Mouse (Mus musculus) cerebellum, adult 9-11 months (tissue): Measurements from ENCODE around the gene Amotl2.
A peak's percentile ranks its signal among the peaks of the same experiment; 100 is the strongest.
"Not testable (repeated sequence)": the region's sequence is repeated elsewhere in the genome, so short reads cannot be mapped to it uniquely, and the experiment has no call there.

Experiments
- DNase-seq: peaks from one replicate; pipeline ENCODE4 v3.0.0; 2022

Gene Amotl2

GRCm38 (mm10) chr9:102735231-102735630 is 18.8 kb downstream of the Amotl2 start:
- DNase-seq = no peak

- no peak for DNase-seq
These were observed 19.5 kb downstream of the Amotl2 start for GRCm38 (mm10) chr9:102735996-102736395.

- DNase-seq = no peak
These were observed 20.9 kb downstream of the Amotl2 start for GRCm38 (mm10) chr9:102737405-102737804.

GRCm38 (mm10) chr9:102746753-102747152 is 30.3 kb downstream of the Amotl2 start:
- DNase-seq = no peak

GRCm38 (mm10) chr9:102747902-102748301 is 31.4 kb downstream of the Amotl2 start:
- no peak for DNase-seq

- DNase-seq = no peak
These were observed 32.7 kb downstream of the Amotl2 start for GRCm38 (mm10) chr9:102749216-102749615.

- DNase-seq = no peak
These were observed 35.3 kb downstream of the Amotl2 start for GRCm38 (mm10) chr9:102751632-102752303.

- no peak for DNase-seq
These were observed 36.8 kb downstream of the Amotl2 start for GRCm38 (mm10) chr9:102753299-102753698.

GRCm38 (mm10) chr9:102755161-102755560 is 38.7 kb downstream of the Amotl2 start:
- DNase-seq = no peak

GRCm38 (mm10) chr9:102755591-102756270 is 39.3 kb downstream of the Amotl2 start:
- no peak for DNase-seq

GRCm38 (mm10) chr9:102756352-102756751 is 39.9 kb downstream of the Amotl2 start:
- no peak for DNase-seq

- DNase-seq = no peak
These were observed 42.4 kb downstream of the Amotl2 start for GRCm38 (mm10) chr9:102758851-102759250.

- no peak for DNase-seq
These were observed 43.1 kb downstream of the Amotl2 start for GRCm38 (mm10) chr9:102759581-102760001.

- DNase-seq = no peak
These were observed 45.1 kb downstream of the Amotl2 start for GRCm38 (mm10) chr9:102761599-102761998.

- DNase-seq = no peak
These were observed 46.4 kb downstream of the Amotl2 start for GRCm38 (mm10) chr9:102762836-102763235.

- no peak for DNase-seq
These were observed 47.0 kb downstream of the Amotl2 start for GRCm38 (mm10) chr9:102763520-102763919.

- DNase-seq = not testable (repeated sequence)
These were observed 48.1 kb downstream of the Amotl2 start for GRCm38 (mm10) chr9:102764540-102764939.

- no peak for DNase-seq
These were observed 50.3 kb downstream of the Amotl2 start for GRCm38 (mm10) chr9:102766741-102767140.

GRCm38 (mm10) chr9:102769257-102769656 is 52.8 kb downstream of the Amotl2 start:
- DNase-seq = no peak

GRCm38 (mm10) chr9:102770190-102770589 is 53.7 kb downstream of the Amotl2 start:
- no peak for DNase-seq

GRCm38 (mm10) chr9:102771308-102771895 is 54.9 kb downstream of the Amotl2 start:
- DNase-seq = no peak

GRCm38 (mm10) chr9:102777631-102778591 is 61.4 kb downstream of the Amotl2 start:
- no peak for DNase-seq

GRCm38 (mm10) chr9:102779493-102779892 is 63.0 kb downstream of the Amotl2 start:
- DNase-seq = peak; percentile 75
